Mouse (Mus musculus) B cell, adult 67 days (primary cell): ENCODE data around the gene Gatad2b. TPM values are rescaled to one million over a fixed set of nuclear protein-coding genes. Genes with fewer than 3 reads are reported as not detected.

Experiments
- total RNA-seq, 2 experiments: library from RNA; stranded (reverse); gene quantifications; 4 replicates each; pipeline ENCODE4 v1.2.4; 2023

Gene Gatad2b
- 100 to 1,000 TPM; 120 to 129 TPM for total RNA-seq

GRCm38 (mm10) chr3:90292345-90293275 lies at the start of gene Gatad2b:
Gatad2b (plus strand) TSS chr3:90293178.

GRCm38 (mm10) chr3:90247960-90248745 lies 44.8 kb upstream of the Gatad2b start, which contains the start of gene Slc39a1:
Slc39a1 (plus strand) TSS chr3:90248172.

GRCm38 (mm10) chr3:90253653-90254418 lies 39.1 kb upstream of the Gatad2b start, which contains the start of gene Crtc2:
Crtc2 (plus strand) TSS chr3:90254163.

GRCm38 (mm10) chr3:90265034-90265931 lies 27.7 kb upstream of the Gatad2b start, which contains the start of gene Dennd4b:
Dennd4b (plus strand) TSS chr3:90265185.

GRCm38 (mm10) chr3:90389511-90390490 lies 96.8 kb downstream of the Gatad2b start, which contains the start of gene Slc27a3:
Slc27a3 (minus strand) TSS chr3:90389938.

Other genes with a start within 250 kb of the Gatad2b start
- gene 4933434E20Rik, start 241.5 kb upstream of the Gatad2b start, total RNA-seq, result 100 to 1,000 TPM; 127 to 129 TPM
- gene Ubap2l, start 240.6 kb upstream of the Gatad2b start, total RNA-seq, result 100 to 1,000 TPM; 320 to 321 TPM
- 100 to 1,000 TPM; 521 to 571 TPM for gene Tpm3, start 220.5 kb upstream of the Gatad2b start, total RNA-seq
- gene Nup210l, start 189.0 kb upstream of the Gatad2b start, total RNA-seq, result 1 to 10 TPM; 1.7 to 2.3 TPM
- gene Rps27, start 79.5 kb upstream of the Gatad2b start, total RNA-seq, result over 10,000 TPM; 10,037 to 10,069 TPM
- gene Rab13, start 79.5 kb upstream of the Gatad2b start, total RNA-seq, result not detected
- 10 to 100 TPM; 88.8 to 93.1 TPM for gene Jtb, start 61.6 kb upstream of the Gatad2b start, total RNA-seq
- not detected for gene Creb3l4, start 49.7 kb upstream of the Gatad2b start, total RNA-seq
- 10 to 100 TPM; 33.9 to 37.5 TPM for gene Slc39a1, start 45.0 kb upstream of the Gatad2b start, total RNA-seq
- gene Crtc2, start 39.0 kb upstream of the Gatad2b start, total RNA-seq, result 100 to 1,000 TPM; 193 to 194 TPM
- gene Dennd4b, start 28.0 kb upstream of the Gatad2b start, total RNA-seq, result 100 to 1,000 TPM; 180 TPM
- 1 to 10 TPM; 1.4 to 3.3 TPM for gene Slc27a3, start 96.8 kb downstream of the Gatad2b start, total RNA-seq
- 10 to 100 TPM; 60.8 to 63.6 TPM for gene Ints3, start 140.4 kb downstream of the Gatad2b start, total RNA-seq
- gene Npr1, start 172.7 kb downstream of the Gatad2b start, total RNA-seq, result not detected
- gene Ilf2, start 182.9 kb downstream of the Gatad2b start, total RNA-seq, result 10 to 100 TPM; 93.4 to 97.9 TPM
- gene Snapin, start 197.9 kb downstream of the Gatad2b start, total RNA-seq, result 10 to 100 TPM; 63.2 to 64.4 TPM
- 100 to 1,000 TPM; 198 to 203 TPM for gene Chtop, start 216.3 kb downstream of the Gatad2b start, total RNA-seq
- not detected for gene S100a1, start 221.2 kb downstream of the Gatad2b start, total RNA-seq
- gene S100a13, start 221.3 kb downstream of the Gatad2b start, total RNA-seq, result 10 to 100 TPM; 18.4 to 23.5 TPM
- gene S100a14, start 233.7 kb downstream of the Gatad2b start, total RNA-seq, result 1 to 10 TPM in 1 of 2 experiments, under 1 TPM in 1; 0.70 to 1.2 TPM
- gene S100a16, start 244.1 kb downstream of the Gatad2b start, total RNA-seq, result not detected